Mouse (Mus musculus) stomach, postnatal 0 days (tissue): ENCODE measurements at regions not wholly inside any gene's neighbourhood (a gene's known extent, or its start where the extent isn't known, plus 50 kb on each side); places are given as distances from the start of the nearest gene placed in this dataset.

Experiments
- CTCF ChIP-seq: IDR thresholded peaks from 2 replicates; pipeline ENCODE4 v1.5.1; 2016; ENCODE audit warnings: antibody characterized with exemption, low read depth, mild to moderate bottlenecking, moderate library complexity
- EP300 ChIP-seq: optimal IDR thresholded peaks from 2 replicates; pipeline ENCODE3; 2016; ENCODE audit warnings: antibody characterized with exemption

DNA sequence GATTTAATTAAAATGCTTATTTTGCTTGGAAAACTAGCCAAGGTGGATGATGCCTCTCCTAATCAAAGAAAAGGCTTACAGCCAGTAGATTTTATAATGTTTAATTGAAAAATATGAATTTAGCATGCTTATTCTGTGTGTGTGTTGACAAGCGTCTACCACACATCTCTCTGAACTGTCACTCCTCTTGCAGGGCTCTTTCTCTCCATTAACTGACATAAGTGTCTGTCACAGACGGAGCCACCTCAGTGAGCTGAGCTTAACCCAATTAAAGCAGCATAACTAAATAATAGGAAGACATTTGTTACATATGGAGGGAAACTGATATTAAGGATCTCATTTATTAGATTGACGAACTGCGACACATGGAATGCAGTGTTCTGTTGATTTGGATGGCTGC lies 164.7 kb upstream of the Nectin3 start:
- TF ChIP-seq CTCF = no peak
- TF ChIP-seq EP300 = no peak
